Mouse (Mus musculus) heart, postnatal 4 days (tissue): ENCODE measurements at regions not wholly inside any gene's neighbourhood (a gene's known extent, or its start where the extent isn't known, plus 50 kb on each side); places are given as distances from the start of the nearest gene placed in this dataset.

Experiments
- DNase-seq: peaks from one replicate; pipeline ENCODE4 v3.0.0; 2021

DNA sequence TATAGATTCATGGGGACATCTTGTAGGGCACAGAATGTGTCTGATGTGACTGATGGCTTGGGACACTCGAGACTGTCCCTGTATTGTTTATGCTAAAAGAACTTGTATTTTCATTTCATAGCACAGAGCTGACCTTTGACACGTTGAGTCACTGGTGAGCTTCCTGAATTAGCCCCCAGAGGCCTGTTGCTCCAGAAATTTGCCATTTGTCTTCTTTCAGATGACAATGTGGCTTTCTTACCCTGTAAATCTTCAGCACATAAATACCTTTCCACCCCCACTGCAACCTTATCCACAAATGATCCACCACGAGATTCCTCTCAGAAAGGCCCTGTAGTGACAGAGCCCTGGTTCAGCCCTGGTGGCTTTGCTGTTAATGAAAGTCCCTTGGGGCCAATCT lies 335.5 kb upstream of the Zfp637 start:
- DNase-seq: no peak

DNA sequence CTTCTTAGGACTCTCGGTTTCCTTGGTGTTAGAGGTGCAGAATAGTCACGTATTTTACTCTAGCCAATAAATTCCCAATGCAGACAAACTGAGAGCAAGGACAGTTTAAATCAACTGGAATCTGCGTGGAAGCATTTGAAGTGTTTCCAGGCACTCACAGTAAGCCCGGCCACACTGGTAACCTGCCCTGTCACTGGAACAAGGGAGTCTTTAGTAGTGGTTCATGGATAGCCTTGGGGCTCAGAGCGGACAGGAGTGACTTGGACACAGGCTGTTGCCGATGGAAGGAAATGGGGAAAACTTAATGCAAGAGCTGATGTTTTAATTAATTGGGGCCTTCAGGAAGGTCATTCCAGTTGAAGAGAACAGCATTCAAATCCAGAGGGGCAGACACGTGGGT lies 334.4 kb upstream of the Zfp637 start:
- DNase-seq: no peak

DNA sequence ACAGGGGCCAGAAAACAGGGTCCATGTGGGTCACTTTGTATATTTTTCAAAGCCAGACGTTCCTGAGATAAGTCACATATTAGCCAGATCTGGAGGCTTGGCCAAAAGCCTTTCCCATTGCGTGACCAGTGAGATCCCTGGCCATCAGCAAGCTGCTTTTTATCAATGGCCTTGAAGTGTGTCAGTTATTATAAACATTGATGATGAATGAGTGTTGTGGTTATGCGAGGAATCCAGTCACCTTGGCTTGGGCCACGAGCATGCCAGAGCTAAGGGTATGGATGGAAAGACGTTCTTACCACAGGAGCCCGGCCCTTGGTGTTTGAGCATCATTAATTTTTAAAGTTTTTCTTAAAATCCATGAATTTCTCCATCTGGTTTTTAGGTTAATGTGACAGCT lies 332.1 kb upstream of the Zfp637 start:
- DNase-seq: no peak

DNA sequence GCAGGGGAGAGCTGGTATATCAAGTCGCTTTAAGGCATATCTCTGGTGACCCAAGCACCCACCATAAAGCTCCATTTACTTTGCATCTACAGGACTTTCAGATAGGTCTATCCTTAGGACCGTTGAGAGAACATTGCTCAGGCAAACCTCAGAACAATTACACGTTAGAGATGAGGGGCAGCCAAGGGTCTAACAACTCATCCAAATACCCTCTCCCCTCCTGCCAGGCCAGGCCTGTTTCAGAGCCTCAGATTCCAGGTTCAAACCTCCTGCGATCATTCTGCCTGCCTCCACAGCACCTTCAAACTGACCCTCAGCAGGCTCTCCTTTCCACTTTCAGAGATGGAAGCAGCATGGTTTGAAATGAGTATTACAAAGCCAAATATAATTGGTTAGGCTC lies 331.0 kb upstream of the Zfp637 start:
- no peak for DNase-seq

DNA sequence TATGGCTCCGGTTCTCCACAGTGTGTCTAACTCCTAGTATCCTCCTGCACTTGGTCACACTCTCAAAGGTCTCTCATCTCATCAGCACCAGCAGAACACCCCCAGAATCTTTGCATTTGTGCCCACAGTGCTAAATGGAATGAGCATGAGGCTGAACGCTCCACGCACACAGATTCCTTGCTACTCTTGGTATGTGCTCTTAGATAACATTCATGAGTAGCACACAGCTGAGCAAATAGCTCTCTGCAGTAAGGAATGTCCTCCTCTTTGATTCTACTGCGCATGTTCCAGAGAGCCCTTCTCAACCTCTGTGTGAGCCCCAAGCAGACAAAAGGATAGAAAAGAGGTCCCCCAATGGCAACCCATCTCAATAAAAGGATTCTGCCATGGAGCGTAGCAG lies 326.1 kb upstream of the Zfp637 start:
- no peak for DNase-seq

DNA sequence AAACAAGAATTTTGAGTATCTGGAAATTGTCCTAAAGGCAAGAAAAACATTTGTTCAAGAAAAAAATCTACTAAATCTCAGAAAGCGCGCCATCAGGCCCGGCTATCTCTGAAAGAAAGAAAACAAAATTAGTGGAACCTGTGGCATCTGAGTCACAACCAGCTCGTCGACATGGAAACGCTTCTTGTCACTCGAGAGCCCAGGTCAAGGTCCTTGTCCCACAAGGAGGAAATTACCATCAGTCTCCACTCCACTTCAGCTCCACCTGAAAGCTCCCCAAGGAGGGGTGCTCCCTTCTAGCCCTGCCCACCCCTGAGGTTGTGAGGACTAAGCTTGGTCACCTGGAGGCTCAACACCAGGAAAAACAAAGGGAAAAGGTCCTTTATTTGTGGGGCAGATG lies 324.1 kb upstream of the Zfp637 start:
- DNase-seq: no peak

DNA sequence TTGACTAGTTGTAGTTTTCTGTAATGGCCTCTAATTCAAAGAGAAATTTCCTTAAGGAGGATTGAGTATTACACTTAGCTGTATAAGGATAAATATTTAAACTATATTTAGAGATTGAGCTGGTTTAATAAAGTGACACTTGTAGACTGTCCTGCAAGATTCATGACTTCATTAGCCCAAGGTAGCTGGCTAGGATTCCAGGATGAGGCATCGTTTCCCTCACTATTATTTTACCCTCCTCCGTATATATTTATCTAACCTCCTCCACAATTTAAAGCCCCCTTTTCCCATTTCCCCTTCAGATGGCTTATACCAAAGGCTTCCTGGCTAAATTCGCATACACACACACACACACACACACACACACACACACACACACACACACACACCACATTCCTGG lies 322.0 kb upstream of the Zfp637 start:
- DNase-seq: no peak

DNA sequence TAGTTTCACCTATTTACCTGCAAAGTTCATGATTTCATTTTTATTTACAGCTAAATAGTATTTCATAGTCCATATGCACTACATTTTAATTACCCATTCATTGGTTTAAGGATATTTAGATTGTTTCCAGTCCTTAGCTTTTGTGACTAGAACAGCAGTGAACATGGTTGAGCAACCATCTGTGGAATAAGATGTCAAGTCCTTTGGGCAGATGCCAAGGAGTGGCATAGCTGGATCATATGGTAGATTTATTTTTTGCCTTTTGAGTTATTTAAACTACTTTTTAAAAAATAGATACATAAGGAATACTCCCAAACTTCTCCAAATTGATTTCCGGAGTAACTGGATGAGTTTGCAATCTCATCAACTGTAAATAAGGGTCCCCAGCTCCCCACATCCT lies 321.5 kb upstream of the Zfp637 start:
- DNase-seq: no peak

DNA sequence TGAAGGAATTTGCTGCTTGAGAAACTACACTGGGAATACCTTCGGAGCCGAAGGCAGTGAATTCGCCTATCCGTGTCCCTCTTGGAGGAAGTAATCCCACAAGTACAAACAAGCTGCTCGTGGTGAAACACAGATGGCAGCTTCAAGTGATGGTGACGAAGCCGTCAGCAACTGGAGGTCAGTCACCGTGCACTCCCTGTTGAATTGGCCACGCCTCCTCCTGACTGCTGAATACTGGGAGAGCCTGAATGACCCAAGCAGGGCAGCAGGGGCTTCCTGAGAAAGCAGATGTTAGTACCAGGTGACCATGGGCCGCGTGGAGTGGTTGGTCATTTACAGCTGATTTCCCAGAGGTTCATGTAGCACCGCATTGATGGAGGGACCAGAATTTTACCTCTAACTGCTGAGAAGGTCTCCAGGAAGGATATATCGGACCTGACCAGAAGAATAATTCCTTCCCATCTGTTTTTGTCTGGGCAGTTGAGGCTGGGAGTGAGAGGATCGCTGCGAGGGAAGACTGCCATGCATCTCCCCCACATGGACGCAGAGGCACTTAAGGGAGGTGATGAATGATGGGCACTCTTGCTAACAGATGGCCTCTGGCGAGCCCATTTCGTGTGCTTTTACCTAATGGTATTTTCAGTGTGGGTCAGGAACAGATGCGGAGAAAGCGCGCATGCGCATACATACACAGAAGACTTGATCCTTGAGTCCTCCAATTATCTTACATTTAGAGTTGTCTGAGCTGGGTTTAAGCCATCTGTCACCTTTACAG lies 314.6 kb upstream of the Zfp637 start:
- DNase-seq: peak; percentile 43

DNA sequence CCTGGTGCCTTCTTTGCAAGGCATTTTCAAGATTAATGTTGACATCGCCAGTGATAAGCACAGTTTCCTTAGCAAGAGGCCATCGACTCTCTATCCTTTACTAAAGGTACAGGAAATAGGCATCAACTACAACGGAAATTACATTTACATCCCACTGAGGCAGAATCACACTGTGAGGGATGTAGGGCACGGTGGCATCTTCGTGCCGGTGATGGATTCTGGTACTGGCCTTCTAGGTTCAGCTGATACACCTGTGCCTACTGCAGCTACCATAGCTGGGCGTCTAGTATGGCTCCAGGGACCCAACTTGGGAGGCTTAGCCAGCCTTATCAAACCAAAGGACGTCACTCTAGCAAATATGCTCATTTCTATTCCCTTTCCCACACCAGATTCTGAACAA lies 313.5 kb upstream of the Zfp637 start:
- DNase-seq: no peak

DNA sequence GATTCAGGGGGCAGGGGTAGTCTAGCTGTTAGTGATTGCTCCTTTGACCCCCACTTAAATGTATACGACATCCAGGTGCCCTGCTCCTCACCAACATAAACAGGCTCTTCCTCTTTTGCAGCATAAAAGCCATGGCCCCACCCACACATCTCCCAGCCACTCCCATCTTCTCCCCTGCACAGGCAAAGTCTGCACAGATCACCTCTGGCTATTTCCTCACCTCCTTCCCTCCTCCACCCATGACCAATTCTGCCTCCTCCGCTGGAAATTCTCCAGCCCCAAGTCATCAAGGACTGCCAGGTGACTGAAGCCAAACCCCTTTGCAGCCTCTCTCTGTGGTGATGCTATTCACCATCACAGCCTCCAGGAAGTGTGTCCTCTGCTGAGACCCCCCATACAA lies 306.8 kb upstream of the Zfp637 start:
- DNase-seq: no peak

DNA sequence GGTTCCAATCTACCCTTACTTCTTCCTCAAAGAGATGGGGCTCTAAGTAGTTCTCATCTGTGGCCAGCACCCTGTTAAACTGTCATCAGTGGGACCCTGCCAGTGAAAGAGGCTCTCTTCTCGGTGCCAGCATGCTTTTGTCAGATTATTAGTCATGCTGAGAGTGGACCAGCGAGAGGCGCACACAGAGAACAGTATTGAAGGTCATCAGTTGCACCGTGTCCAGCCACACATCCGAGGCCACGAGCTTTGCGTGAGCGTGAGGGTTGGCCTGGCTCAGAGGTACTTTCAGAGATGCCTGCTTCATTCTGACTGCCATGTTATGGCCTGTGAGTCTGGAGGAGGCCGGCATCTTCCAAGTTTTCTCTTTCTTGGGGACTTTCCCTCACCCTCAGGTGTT lies 306.0 kb upstream of the Zfp637 start:
- DNase-seq: no peak

DNA sequence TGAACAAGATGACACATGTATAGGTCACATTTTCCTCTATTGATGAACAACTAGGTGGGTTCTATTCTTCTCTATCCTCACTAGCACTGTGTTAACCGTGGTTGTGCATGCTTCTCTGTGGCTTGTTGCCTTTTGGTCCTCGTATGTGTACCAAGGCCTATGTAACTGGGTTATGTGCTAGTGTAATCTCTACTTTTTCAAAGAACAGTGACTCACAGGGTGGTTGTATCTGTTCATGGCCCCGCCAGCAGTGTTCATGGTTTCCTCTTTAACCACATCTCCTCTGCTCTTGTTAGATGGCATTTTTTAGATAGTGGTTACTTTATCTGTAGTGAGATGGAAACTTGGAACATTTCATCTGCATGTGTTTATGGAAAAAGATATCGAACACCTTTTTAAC lies 304.9 kb upstream of the Zfp637 start:
- no peak for DNase-seq

DNA sequence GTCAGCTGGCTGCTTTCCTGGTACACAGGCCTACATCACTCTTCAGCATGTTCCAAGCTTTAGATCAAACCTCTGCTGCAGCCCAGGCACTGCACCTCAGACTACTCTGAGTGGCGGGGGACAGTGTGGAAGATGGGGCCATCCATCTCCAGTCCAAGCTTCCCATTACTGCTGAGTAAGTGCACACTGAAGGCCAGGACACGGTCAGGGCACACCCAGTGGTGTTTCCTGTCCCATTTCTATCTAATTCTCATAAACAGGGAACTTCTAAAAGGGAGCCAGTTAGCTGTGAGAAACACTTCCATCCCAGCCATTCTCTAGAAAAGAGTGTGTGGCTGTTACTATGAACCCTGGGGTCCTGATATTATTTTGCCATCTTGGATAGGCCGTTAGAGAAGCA lies 298.5 kb upstream of the Zfp637 start:
- no peak for DNase-seq

DNA sequence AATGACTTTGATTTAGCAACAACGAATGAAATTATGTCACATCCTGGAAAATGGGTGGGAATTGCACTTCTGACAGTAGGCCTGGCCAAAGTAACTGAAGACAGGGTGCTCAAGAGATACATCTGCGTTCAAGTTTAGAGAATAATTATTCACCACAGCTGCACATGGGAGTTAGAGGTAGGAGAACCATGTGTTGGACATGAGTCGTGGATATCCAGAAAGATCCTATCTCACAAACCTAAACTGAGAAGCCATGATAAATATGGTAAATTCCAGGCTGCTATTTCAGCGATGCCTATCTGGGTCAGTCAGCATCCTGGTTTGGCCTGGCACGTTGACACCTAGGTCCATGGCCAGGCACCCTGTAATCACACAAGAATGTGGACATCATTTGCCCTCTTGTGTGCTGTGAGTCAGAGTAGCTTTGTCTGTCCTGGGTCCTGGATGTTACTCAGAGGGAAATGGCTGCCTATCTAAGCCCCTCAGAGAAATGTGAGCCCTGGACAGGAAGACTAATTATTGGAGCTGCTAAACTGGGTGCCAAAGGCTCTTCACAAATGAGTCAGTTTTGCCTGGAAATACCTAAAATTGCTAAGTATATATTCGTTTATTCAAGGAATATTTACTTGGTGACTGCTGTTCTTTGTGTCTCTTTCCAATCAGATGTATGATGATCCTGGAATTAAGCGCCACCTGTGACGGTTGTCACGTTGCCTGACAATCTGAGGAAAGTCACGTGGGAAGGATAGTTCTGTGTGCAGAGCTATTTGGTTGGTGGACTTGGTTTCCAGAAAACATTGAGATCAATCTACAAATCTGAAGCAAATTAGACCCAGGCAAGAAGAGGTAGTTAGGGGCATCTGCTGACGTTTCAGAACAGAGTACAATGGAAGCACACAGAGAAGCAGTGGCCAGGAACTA lies 296.4 kb upstream of the Zfp637 start:
- DNase-seq: no peak

DNA sequence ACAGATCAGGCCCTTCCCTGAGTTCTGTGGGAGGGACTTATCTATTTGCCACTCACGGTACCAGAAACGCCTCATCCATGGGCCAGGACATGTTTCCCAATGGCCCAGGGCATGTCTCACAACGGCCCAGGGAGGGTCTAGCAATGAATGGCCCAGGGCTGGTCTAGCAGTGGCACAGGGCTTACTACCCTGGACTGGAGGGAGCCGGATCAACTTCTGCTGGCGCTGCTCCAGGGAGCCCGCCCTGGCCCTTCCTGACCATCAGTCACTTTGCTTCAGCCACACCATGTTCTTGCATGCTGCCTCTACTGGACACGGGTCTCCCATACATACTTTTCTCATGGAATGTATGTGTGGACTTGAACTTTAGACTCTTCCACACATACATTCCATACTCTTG lies 290.1 kb upstream of the Zfp637 start:
- DNase-seq: no peak

DNA sequence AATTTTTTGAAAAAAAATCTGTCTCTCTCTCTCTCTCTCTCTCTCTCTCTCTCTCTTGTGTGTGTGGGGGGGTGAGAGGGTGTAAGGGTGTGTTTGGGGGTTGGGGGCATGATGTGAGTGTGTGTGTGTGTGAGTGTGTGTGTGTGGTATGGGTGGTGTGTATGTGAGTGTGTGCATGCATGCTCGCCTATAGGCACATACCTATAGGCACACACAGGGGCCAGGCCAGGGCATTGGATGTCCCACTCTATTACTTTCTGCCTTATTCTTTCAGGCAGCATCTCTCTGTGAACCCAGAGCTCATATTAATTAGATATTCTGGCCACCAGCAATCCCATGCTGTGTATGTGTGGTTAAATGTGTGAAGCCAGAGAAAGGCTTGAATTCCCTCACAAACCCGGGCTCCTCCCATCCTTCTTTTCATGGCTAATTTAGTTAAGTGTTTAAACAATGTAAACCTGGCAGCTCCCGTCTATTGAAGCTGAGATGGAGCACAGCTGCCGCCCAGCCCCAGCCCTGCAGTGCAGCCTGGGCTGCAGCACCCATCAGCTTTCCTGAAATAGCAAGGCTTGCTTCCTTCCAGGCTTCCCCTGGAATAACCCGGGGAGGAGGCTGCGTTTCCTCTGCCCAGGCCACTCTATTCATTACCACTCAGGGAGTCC lies 288.8 kb upstream of the Zfp637 start:
- DNase-seq: peak; percentile 71

DNA sequence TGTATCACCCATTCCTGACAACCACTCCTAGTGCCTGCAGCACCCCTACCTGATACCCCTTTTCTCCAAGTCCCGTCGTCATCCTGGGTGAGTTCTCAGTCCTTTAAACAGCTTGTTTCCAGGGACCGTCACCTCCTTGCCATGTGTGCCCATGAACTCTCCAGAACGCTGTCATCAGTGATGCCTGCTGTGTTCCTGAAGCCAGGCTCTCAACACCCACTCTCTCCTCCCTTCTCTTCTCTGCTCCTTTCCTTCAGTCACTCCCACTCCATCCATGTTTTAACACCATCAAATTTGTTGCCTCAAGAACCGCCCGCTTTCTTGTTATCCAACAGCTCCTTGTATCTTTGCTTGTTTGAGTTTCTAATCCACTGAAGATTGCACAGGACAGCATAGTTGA lies 277.8 kb upstream of the Zfp637 start:
- DNase-seq: no peak

DNA sequence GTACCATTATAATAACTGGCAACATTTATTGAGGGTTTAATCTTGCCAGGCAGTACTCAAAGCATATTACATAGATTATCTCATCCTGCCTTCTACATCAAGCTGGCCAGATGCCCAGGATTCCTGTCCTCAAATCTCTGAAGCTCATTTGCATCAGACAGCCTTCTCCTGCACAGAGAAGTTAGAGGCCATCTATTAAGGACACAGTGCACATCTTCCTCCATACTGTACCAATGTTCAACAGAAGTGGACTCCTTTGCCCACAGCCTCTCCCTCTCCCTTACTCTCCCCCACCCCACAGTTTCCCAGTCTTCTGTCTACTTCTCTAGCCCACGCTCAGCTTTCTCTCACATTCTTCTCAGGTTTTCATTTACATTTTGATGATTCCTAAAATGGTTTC lies 277.3 kb upstream of the Zfp637 start:
- peak; percentile 44 for DNase-seq

DNA sequence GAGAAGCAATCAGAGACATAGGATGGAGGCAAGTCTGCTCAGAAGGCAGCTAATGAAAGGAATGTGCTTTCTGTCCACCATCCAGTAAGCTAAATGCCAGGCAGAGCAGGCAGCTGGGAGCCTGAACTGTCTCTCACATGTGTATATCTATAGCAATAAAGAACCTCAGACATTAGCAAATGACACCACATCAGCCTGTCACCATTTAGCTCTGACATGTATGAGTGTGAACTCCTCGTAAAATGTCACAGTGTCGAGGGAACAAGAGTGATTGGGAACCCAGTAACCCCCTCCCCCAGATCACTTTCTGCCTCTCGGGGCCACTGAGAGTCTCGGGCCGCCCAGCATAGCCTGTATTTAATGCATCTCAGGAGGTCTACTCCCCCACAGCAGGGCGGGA lies 274.2 kb upstream of the Zfp637 start:
- no peak for DNase-seq

DNA sequence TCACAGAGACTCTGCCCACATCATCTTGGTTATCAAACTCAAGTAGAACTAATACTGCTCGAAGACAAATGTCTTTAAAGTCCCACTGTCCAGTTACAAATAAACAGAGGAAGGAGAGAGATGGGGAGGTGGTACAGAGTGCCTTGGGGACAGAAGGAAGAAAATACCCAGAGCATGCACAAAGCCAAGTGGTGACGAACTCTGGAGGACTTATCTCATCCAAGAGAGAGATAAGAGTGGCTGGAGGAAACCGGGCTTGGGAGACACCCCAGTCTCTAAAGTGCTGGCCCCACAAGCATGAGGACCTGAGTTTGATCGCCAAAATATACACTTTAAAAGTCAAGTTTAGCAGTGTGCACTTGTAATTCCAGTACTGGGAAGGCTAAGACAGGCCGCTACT lies 273.3 kb upstream of the Zfp637 start:
- DNase-seq: no peak

DNA sequence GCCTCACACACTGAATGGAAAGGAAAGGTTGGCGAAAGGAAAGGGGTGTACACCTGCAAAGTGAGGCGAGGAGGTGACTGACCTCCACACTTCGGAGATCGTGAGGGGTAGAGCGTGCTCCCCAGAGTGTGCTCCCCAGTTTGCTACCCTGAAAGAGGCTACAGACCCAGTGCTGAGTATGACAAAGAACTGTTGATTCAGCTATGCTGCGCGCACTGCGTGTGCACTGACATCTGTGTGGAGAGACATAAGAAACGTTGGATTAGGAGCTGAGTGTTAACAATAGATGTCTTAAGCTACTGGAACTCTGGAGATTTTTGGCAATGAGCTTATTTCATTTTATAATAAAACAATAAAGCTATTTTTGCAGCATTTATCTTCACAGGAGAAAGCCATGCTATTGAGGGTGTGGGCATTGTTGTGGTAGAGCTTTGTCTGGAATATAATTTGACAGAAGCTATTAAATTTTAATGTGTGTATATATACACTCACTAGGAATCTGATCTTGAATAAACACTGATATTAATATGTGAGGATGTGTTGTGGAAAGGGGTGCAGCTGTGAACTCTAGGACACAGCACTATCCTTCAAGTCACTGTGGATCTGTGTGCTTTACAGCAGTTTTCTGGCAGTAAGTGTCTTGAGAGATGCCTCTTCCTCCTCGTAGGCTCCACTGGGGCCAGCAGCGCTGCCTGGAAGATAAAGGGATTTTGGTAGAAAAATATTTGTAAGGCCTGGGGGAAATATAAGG lies 271.2 kb upstream of the Zfp637 start:
- no peak for DNase-seq

DNA sequence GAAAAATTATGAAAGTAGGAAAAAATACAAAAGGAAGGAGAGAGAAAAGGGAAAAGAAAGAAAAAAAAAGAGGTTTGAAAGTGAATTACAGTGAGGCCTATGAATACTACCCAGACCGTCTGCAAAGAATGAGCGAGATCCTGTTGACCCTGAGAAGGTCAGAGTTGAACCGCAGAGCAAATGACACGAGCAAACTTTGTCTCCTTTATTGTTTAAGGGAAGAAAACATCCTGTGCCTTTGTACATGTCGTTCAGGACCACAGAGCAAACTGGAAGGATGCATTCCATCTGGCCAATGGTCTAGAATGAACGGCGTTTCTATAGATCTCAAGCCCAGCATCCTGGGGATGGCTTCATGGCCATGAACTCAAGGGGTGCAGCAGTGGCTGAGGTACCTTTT lies 270.6 kb upstream of the Zfp637 start:
- DNase-seq: no peak
